Mouse (Mus musculus) 416B (cell line): Measurements from ENCODE around the gene Gvin1.
A peak's percentile ranks its signal among the peaks of the same experiment; 100 is the strongest.
"Not testable (repeated sequence)": the region's sequence is repeated elsewhere in the genome, so short reads cannot be mapped to it uniquely, and the experiment has no call there.

Experiments used
- DNase-seq: peaks from one replicate; pipeline ENCODE4 v3.0.0; 2011; ENCODE audit warnings: low read depth

The Gvin1 gene

DNA sequence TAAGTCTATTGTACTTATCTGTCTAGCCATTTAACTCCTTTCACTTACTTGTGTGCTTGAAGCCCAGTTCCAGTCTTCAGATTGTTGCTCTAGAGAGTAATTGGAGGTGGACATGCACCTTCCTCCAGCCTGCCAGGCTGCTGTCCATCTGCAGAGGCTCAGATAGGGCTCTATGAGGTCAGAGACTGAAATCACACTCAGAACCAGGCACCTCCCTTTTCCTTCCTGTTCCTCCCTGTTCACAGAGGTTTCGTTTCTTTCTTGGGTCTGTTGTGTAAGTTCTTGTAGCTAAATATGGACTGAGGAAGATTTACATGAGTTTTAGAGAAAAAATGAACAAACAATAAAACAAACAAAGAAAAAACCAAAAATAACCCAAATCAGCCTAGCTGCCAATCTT is at the start of gene Gvin1:
TSS of gene Gvin1 (minus strand) at position 150 of the 400 bp plus-strand sequence.
- DNase-seq, result not testable (repeated sequence)

DNA sequence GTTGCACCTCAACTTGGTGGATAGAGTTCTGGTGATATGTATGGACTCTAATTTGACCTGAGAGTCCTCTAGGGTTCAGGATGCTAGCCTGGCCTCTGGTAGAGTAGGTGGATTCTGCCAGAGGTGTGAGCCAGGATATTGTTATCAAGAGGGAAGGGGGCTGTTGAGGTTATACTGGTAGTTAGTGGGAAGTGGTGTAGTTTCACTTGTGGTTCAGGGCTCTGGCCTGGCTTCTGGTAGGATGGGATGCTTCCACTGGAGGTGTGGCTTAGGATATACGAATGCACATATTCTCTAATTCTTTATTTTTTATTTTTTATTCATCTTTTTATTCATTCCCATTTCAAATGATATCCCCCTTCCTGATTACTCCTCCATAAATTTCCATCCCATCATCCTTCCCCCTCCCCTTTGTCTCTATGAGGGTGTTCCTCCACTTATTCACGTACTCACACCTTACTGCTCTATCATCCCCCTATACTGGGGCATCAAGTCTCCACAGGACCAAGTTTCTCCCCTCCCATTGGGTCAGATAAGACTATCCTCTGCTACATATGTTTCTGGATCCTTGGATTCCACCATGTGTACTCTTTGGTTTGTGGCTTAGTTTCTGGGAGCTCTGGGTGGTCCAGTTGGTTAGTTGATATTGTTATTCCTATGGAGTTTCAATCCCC is 36.9 kb upstream of the Gvin1 start:
- DNase-seq, result no peak

DNA sequence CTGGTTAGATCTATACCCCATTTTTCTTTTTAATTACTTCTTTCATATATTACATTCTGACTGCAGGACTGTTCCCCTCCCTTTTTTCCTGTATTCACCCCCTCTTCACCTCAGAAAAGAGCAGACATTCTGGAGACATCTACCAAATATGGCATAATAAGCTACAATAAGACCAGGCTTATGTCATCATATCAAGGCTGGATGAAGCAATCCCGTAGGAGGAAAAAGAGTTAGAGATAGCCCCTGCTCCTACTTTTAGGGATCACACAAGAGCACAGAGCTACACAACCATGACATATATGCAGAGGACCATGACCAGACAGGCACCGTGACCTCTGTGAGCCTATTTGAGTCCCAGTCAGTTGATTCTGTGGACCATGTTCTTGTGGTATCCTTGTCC is 33.8 kb upstream of the Gvin1 start:
- no peak for DNase-seq

DNA sequence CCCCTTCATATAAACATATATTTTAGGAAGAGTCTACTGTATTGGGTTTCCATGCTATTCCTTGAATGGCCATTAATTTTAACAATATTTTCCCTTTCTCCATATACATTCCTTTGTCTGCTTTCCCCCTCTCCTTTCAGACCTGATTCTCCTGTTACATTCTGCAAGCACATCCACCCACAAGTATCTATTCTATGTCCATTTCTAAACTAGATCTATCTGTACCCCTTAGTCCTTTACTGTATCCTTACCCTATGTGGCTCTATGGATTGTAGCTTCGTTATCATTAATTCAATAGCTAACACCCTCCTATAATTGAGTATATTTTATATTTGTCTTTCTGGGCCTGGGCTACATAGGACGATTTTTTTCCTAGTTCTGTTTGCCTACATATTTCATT is 33.1 kb upstream of the Gvin1 start:
- DNase-seq, result no peak

DNA sequence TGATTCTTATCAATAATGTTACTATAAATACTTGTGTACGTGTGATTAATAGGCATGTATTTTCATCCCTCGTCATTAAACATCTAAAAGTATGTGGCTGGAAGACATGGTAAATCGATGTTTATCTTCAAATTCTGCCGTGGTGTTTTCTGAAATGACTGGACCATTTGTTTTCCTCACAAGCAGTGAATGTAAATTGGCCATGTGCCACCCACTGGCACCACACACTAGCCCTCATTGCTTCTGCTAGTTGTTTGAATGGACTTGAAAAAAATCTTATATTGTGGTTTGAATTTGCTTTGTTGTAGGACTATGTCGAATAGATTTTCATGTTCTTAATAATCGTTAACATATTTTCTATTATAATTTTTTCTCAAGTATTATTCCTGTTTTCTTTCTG is 30.5 kb upstream of the Gvin1 start:
- no peak for DNase-seq

DNA sequence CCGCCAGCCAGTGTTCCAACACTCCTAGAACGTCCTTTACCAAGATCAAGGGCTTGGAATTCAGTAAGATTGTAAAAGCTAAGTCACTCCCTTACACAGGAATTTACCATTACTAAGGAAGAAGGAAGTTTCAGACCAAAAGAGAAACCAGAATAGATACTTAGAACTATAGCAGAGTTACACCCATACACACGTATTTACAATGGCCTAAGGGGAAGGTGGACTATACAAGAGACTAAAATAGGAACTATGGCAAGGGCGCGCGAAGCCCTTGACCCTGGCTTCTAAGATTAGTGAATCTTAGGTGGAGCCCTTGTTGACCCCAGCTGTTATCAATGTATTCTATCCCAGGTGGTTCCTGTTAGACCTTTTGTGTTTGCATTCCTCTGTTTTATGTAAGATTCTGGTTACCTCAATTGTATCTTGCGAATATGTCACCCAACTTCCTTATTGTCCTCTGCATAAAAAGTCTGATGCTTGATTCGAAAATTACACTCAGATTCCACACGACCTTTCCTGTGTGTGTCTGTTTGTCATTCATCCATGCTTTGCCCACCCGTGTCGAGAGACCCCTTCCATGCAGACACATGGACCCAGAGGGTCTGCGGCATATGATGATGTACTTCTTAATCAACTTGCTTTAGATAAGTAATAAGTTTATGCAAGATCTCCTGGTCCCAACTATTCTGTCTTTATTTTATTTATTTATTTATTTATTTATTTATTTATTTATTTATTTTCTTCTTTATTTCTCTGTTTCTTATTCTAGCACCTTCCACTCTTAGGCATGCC is 25.6 kb upstream of the Gvin1 start:
- DNase-seq, result not testable (repeated sequence)

DNA sequence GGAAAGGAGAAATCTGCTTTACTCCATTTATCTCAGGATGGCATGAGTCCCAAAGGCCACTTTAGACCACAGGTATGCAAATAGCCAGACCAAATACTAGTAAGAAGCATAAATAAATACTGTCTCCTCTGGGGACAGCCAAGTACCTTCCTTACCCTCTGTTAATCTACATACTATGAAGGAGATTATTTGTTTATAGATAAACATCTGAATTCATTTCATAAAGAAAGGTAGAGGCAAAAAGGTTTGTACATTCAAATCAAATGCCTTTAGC is 22.0 kb upstream of the Gvin1 start:
- no peak for DNase-seq

DNA sequence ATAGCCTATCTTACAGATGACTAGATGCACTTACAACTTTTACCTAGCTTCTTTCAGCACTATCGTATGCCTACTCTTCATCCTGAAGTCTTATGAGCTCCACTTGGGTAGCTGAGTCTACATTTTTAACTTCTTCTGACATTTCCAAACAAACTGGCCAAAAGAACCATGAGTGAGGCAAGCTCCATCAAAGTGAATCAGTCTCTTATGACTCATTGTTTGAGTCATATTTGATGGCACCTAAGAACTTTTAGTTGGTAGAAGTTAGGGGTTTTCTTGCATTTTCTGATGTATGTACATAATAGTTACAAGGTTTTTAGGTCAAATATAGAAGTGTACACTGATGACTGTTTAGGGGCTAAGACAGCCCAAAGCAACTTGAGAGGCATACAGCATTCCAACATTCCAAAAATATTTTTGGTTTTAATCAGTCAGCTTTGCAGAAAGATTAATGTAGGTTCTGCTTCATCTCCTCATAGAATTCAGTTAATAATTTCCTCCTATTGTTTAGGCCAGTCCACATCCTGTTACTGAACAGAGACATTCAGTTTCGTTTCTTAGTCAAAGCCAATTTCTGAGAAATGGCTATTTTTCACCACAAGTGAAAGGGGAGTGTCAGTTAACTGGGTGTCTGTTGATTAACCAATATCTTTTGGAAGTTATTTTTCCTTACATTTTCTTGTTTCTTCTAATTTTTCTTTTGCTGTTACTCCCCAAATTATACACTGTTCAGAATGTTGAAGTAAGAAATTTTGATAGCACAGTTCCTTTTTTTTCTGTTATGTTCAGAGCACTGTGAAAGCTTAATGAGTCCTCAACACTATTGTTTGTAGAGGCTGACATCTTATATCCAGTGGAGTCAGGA is 21.4 kb upstream of the Gvin1 start:
- DNase-seq, result peak; percentile 76

DNA sequence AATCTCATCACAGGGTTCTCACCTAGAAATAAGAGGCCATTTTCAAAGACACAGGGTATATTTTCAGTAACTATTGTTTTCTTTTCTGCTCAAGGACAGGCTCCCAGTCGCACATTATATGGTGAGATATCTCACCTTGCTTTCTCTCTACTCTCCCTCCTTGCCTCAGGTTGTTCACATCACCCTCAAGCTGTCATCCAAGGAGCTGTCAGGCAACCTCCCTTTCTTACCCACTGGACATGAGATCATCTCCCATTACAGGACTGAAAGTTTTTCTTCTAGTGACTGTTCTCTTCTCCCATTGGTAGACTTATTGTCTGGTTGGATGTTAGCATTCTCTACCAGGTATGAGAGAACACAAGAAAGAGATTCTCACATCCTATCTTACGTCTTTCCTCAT is 20.5 kb upstream of the Gvin1 start:
- DNase-seq, result no peak

DNA sequence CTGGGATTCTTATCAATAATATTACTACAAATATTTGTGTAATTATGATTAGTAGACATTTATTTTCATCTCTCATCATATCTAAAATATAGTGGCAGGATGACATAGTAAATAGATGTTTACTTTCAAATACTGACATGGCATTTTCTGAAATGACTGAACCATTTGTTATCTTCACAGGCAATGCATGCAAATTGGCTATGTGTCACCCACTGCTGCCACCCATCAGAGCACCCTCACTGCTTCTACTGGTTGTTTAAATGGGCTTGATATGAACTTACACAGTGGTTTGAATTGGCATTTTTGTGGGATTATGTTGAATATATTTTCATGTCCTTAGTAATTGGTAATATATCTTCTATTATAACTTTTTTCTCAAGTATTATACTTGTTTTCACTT is 784 bp upstream of the Gvin1 start:
- not testable (repeated sequence) for DNase-seq

DNA sequence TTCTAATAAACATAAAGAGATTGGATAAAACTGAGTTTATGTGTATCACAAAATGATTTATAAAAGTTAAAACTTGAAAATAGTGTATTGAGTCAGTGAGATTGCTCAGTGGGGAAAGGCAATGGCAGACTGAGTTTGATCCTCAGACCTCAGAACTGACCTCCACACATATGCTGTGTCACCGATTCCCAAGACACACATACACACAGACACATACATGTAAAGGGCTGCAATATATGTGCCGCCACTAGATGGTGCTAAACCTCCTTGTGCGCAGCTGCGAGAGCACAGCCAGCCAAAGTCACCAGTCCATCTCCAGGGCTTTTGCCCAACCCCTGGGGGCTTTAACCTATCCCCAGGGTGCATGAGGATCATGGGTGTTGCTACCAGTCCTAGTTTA is 1.4 kb downstream of the Gvin1 start:
- not testable (repeated sequence) for DNase-seq

DNA sequence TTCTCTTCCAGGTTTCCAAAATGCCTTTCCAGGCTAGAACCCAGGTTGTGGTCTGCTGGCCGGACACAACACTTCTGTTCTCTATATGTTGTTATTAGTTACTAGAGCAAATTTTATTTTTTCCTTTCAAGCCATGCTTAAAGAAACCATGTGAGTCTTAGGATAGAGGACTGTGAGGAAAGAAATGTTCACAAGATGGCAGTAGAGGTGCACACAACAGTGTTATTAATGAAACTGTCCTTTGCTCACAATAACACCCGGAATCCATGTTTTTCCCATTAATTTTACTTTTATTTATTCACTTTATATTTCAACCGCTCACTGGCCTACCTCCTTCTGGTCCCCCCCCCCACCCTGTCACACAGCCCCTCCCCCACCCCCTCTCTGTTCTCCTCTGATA is 8.5 kb downstream of the Gvin1 start:
- not testable (repeated sequence) for DNase-seq

DNA sequence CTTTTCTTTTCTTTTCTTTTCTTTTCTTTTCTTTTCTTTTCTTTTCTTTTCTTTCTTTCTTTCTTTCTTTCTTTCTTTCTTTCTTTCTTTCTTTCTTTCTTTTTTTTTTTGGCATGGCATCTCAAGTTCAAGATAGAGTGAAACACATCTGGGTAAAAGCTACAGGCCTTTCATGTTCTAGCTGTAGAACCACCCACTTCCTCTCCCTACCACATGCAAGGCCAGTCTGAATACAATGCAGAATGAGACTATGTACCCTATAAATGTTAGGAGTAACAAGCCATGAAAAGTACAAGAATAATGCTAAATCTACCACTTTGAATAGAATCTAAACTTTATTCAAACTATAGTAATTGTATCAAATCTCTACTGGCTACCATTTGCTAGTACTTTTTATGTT is 38.1 kb downstream of the Gvin1 start:
- DNase-seq, result not testable (repeated sequence)

DNA sequence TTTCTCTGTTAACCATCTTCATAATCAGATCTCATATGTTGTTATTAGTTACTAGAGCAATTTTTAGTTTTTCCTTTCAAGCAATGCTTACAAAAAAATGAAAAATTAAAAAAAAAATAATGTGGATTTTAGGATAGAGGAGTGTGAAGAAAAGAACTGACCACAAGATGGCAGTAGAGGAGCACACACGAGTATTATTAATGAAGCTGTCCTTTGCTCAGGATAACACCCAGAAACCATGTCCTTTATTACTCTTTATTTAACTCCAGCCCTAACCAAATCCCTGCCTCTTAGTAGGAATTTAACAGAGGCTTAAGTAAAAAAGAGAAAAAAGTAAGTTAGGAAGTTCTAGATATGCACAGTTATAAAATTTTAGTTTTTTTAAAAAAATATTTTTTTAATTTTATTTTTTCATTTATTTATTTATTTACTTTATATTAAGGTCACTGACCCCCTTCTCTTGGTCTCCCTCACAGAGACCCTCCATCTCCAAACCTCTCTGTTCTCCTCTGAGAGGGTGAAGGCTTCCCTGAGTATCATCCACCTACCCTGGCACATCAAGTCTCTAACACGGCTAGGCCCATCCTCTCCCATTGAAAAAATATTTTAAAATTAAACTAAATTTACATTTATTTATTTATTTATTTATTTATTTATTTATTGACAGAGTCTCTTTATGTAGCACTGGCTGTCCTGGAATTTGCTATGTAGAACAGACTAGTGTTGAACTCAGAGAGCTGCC is 69.9 kb downstream of the Gvin1 start:
- not testable (repeated sequence) for DNase-seq

DNA sequence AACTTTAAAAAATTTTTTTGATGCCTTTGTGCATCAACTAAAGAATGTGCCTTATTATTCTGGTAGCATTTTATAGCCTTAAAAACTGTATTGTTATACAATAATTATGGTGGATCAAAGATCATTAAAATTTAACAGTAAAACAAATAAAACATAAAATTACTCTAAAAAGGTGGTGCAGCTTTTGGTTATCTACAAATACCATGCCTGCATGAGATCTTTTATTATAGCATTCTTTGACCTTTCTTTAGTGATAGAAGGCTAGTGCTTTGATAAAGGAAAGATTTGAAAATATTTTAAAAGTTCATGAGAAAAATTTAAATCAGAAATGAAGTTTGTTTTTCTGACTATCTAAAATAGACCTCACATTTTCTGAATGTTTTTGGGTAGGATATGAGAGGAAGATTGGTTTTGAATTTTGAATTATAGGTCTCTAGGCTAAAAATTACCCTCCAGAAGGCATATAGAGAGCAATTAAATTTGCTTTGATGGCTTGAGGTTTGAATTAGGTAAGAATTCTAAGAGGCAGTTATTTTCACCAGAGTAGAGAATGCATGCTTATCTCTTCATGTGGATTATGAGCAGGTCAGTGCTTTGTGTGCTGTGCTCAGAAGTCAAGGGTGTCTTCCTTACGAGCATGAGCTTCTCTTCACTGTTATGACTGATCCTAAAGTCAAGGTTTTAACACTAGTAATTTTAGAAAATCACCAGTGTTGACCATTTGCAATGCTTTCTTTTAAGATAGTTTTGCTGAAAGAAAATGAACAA is 73.8 kb downstream of the Gvin1 start:
- DNase-seq, result not testable (repeated sequence)

DNA sequence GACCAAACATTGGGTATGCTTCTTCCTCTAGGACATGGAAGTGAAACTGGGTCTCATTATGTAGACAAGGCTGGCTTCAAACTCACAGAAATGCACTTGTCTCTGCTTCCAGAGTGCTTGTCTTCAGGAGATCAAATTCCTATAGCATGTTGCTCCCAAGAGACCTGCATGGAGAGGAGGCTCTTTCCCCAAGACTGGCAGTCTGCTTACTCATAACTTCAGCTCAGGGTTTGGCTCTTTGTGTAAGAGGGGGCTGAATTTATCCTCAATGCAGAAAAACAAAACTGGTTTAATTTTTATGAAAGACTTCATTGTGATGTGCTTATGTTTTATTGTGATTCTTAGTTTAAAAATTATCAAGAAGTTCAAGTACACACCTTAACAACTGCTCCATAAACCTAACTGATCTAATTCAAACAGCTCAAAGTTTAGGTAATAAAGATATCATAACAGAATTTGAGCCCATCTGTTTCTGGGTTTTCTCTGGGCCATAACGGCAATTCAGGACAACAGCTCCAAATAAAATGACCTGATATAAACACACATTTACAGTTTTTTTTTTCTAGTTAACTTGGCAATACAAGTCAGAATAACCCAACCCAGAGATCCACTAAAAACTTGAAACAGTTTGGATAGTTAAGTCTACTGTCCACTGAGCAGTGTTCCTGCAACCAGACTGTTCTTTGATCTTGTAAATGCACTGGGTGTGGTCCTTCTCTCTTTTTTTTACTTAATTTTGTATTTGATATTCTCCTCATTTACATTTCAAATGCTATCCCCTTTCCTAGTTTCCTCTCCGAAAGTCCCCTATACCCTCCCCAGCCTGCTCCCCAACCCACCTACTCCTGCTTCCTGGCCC is 97.8 kb downstream of the Gvin1 start:
- DNase-seq, result not testable (repeated sequence)
